Mouse (Mus musculus): ENCODE results near the gene G3bp2.
"Not testable (repeated sequence)": the region's sequence is repeated elsewhere in the genome, so short reads cannot be mapped to it uniquely, and the experiment has no call there.

The G3bp2 gene

GRCm38 (mm10) chr5:92083417-92084038 lies at the start of gene G3bp2:
TSS of gene G3bp2 (minus strand) at chr5:92083719.
- DNase-seq (ENCODE audit: low spot score in 2 of 2) = peak; percentile 96 to 98

- not testable (repeated sequence) for DNase-seq (ENCODE audit: low spot score in 2 of 2)
Measured at GRCm38 (mm10) chr5:92133006-92133405, 49.5 kb upstream of the G3bp2 start.

- DNase-seq (ENCODE audit: low spot score in 2 of 2) = no peak
Measured at GRCm38 (mm10) chr5:92132127-92132526, 48.6 kb upstream of the G3bp2 start.

- no peak for DNase-seq (ENCODE audit: low spot score in 2 of 2)
Measured at GRCm38 (mm10) chr5:92130040-92130682, 46.6 kb upstream of the G3bp2 start.

- no peak for DNase-seq (ENCODE audit: low spot score in 2 of 2)
Measured at GRCm38 (mm10) chr5:92129321-92129768, 45.8 kb upstream of the G3bp2 start.

GRCm38 (mm10) chr5:92128570-92128969 lies 45.1 kb upstream of the G3bp2 start:
- no peak for DNase-seq (ENCODE audit: low spot score in 2 of 2)

GRCm38 (mm10) chr5:92127751-92128150 lies 44.2 kb upstream of the G3bp2 start:
- DNase-seq (ENCODE audit: low spot score in 2 of 2) = no peak

GRCm38 (mm10) chr5:92127141-92127625 lies 43.7 kb upstream of the G3bp2 start:
- no peak for DNase-seq (ENCODE audit: low spot score in 2 of 2)

- DNase-seq (ENCODE audit: low spot score in 2 of 2) = no peak
Measured at GRCm38 (mm10) chr5:92125446-92125845, 41.9 kb upstream of the G3bp2 start.

- no peak for DNase-seq (ENCODE audit: low spot score in 2 of 2)
Measured at GRCm38 (mm10) chr5:92121636-92122035, 38.1 kb upstream of the G3bp2 start.

GRCm38 (mm10) chr5:92117823-92118403 lies 34.4 kb upstream of the G3bp2 start:
- peak; percentile 25 to 67 for DNase-seq (ENCODE audit: low spot score in 2 of 2)

GRCm38 (mm10) chr5:92114939-92115338 lies 31.4 kb upstream of the G3bp2 start:
- no peak for DNase-seq (ENCODE audit: low spot score in 2 of 2)

- no peak for DNase-seq (ENCODE audit: low spot score in 2 of 2)
Measured at GRCm38 (mm10) chr5:92114223-92114622, 30.7 kb upstream of the G3bp2 start.

GRCm38 (mm10) chr5:92113484-92113883 lies 30.0 kb upstream of the G3bp2 start:
- DNase-seq (ENCODE audit: low spot score in 2 of 2) = no peak

GRCm38 (mm10) chr5:92112585-92112984 lies 29.1 kb upstream of the G3bp2 start:
- no peak for DNase-seq (ENCODE audit: low spot score in 2 of 2)

GRCm38 (mm10) chr5:92112175-92112574 lies 28.7 kb upstream of the G3bp2 start:
- no peak for DNase-seq (ENCODE audit: low spot score in 2 of 2)

GRCm38 (mm10) chr5:92110818-92111355 lies 27.4 kb upstream of the G3bp2 start:
- no peak for DNase-seq (ENCODE audit: low spot score in 2 of 2)

GRCm38 (mm10) chr5:92107282-92107681 lies 23.8 kb upstream of the G3bp2 start:
- DNase-seq (ENCODE audit: low spot score in 2 of 2) = no peak

GRCm38 (mm10) chr5:92106327-92107125 lies 23.0 kb upstream of the G3bp2 start:
- DNase-seq (ENCODE audit: low spot score in 2 of 2) = no peak

- DNase-seq (ENCODE audit: low spot score in 2 of 2) = no peak
Measured at GRCm38 (mm10) chr5:92103816-92104415, 20.4 kb upstream of the G3bp2 start.

- no peak for DNase-seq (ENCODE audit: low spot score in 2 of 2)
Measured at GRCm38 (mm10) chr5:92103062-92103461, 19.5 kb upstream of the G3bp2 start.
